Mouse (Mus musculus) B cell, adult (primary cell): Measurements from ENCODE around the gene Enpp4. TPM values are rescaled to one million over a fixed set of nuclear protein-coding genes. Genes with fewer than 3 reads are reported as not detected.

Experiments
- total RNA-seq: library from RNA; stranded (reverse); gene quantifications from 4 replicates; pipeline ENCODE4 v1.2.4, GENCODE M21; 2023; ENCODE audit not compliant: inconsistent age

Gene Enpp4
- total RNA-seq, result 0.67 to 1.9 TPM (median 1.0 TPM) in 4 replicates

DNA sequence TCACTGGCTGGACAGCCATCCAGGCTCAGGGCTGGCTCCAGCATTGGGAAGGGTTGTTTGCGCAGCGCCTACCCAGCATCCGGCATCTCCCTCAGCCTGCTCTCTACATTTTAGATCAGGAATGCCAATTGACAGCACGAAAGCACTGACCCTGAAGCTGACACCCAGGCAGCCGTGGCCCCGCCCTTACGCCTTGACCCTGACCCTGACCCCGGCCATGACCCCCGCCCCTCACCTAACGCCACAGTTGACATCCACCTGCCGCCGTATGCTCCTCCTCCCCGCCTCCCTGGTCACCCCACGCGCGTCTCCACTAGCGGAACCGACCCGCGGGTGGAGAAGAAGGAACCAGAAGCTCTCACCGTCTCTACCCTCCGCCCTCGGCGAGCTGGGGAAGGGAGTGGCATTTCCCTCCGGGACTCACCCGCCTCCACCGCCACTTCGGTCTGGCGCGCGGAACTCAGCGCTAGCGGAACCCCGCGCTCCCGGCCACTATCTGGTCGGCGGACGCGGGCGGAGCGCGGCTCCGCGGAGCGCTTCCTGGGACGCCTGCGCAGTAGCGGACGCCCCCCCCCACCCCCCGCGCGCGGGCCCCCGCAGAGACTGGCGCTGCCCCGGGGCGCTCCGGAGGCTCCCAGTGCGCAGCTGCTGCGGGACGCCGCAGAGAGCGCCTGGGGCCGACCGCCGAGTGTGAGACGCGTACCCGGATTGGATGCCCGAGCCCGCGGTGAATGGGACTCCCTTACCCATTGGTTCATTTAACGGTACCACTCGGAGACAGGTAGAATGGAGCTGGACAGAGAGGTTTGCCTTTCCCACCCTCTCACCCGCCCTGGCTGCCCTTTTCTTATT lies at the start of gene Enpp4:
Enpp4 (minus strand) TSS at position 523 of the 852 bp plus-strand sequence.

DNA sequence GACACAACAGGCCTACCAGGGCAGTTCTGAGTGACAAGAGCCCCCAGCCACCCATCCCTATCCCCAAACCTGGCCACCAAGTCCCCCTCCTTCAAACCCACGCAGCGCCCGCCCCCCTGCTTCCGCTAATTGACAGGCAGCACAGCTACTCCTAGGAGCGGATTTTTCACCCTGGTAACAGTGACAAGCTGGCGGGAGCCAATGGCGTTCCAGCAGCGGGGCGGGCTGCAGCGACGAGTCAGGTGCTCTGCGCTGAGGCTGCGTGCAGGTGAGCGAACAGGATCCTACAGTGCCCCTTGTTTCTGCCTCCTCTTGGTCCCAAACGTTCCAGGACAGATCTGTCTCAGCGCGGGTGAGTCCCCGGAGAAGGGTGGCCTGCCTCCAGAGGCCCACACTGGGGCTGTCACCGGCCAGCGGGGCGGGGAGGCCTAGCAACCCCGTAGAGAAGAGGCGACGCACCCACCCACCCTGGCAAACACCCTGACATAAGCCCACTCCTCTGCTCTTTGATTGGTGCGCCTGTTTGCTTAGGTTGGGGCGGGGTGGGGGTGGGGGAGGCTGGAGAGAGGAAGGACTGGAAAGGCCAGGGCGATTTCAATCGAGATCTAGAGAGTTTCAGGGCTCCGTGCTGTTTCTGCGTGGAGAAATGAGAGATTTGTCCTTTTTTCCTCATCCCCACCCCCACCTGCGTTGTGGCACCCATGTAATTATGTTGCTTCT lies 26.8 kb downstream of the Enpp4 start, which contains the start of gene Enpp5:
Enpp5 (plus strand) TSS at position 183 of the 720 bp plus-strand sequence.

Other genes starting within 250 kb of the Enpp4 start
- gene Enpp5, start 27.0 kb downstream of the Enpp4 start, total RNA-seq, result 0.22 to 0.33 TPM (median 0.32 TPM) in 3 of 4 replicates, not detected in the other
- 0.10 TPM in 1 of 4 replicates, not detected in the others for gene Clic5, start 82.8 kb upstream of the Enpp4 start, total RNA-seq